Mouse (Mus musculus) skeletal muscle tissue, postnatal 0 days (tissue): ENCODE measurements around the gene Sycp1. TPM values are rescaled to one million over a fixed set of nuclear protein-coding genes. Genes with fewer than 3 reads are reported as not detected.

ENCODE experiments used
- polyA plus RNA-seq: library from polyadenylated mRNA; unstranded; fragments of >200 nt; fragmentation: Nextera tagmentation; extraction: Ambion mirVana; gene quantifications from 2 replicates; pipeline ENCODE4 v1.2.1, GENCODE M21; 2015

The Sycp1 gene
- polyA plus RNA-seq: not detected in 2 replicates

DNA sequence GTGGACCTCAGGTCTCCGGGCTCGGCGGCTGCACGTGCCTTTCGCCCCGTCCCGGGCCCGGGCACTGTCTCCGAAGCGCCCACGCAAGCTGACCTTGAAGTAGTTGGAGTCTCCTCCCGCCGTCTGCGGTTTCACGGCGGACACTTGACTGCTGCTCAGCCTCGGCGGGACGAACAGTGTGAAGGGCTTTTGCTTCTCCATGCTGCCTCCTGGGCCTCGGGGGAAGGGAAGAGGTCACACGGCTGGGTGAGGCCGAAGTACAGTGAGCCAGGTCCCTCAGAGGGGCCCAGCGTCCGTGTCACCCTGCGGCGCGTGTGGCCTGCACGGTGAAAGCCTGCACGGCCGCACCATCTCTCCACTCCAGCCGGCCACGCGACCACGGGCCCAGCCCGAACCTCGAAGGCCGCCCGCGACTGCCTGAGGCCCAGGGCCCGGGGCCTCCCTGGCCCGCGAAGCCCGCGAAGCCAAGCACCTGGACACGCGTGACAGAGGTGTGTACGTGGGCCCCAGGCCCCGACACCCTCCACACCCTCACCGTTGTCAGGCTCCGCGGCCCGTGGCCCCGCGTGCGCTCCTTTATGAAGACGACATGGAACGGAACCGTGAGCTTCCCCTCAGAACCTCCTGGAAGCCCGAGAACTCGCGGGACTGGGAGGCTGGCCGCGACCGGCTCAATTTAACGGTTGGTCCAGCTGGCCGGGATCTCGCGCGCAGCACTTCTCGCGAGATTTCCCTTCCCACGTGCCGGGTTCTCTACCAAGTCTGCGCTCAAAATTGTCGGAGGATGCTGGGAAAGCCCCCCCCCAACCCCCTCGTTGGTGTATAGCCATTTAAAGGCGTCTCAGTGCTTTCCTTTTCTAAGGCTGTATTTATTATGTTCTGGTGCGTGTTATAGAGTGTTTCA, at the start of gene Sycp1:
TSS of gene Sycp1 (minus strand) at position 650 of the 904 bp plus-strand sequence.

DNA sequence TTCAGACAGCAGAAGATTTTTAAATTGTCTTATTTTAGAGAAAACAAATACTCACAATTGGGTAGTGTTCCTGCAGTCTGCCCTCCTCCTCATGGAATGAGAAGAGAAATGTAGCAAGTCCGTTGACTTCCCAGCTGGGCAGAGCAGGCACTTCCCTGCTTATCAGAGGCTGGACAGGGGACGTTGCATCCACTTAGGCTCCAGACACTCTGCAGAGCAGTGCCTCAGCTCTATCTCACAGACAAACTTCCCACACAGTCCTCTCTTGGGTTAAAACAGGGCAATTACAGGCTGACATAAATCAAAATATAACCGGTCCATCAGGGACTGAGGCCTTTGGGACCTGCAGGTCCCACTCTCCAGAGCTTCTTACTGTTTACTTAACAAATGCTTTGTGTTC, 28.1 kb upstream of the Sycp1 start, which contains the start of gene Nr1h5:
TSS of gene Nr1h5 (minus strand) at position 101 of the 400 bp plus-strand sequence.

DNA sequence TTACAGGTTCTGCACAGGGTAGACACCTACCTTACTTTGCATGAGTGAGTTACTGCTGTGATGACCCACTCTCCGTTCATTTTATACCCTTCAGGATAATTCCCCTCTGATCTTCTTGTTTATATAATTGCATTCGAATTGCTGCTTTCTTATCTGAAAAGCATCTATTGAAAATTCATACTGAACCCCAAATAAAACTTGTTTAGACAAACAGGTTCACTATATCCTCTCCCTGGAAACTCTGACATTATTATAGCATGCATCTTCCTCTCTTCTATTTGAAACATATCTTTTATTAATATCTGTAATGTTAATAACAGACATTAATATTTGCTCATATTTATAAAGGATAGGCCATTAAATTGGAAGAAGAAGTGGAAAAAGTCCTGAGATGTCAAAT, 153.3 kb downstream of the Sycp1 start, which contains the start of gene Tshb:
TSS of gene Tshb (minus strand) at position 101 of the 400 bp plus-strand sequence.

Other genes with a start within 250 kb of the Sycp1 start
- gene Tspan2, start 201.6 kb downstream of the Sycp1 start, polyA plus RNA-seq: 7.7 and 8.2 TPM in 2 replicates
- gene Tshb, start 153.4 kb downstream of the Sycp1 start, polyA plus RNA-seq: 0.10 and 0.23 TPM in 2 replicates
- gene Nr1h5, start 28.0 kb upstream of the Sycp1 start, polyA plus RNA-seq: 0.06 TPM in 1 of 2 replicates, not detected in the other
- gene Sike1, start 59.6 kb upstream of the Sycp1 start, polyA plus RNA-seq: 68.3 and 70.8 TPM in 2 replicates
- gene Csde1, start 84.3 kb upstream of the Sycp1 start, polyA plus RNA-seq: 237 and 246 TPM in 2 replicates
- gene Nras, start 122.2 kb upstream of the Sycp1 start, polyA plus RNA-seq: 83.7 and 87.3 TPM in 2 replicates
- 185 and 206 TPM in 2 replicates for gene Ampd1, start 137.9 kb upstream of the Sycp1 start, polyA plus RNA-seq
- 7.9 TPM in 2 replicates for gene Dennd2c, start 166.5 kb upstream of the Sycp1 start, polyA plus RNA-seq
- gene Bcas2, start 235.6 kb upstream of the Sycp1 start, polyA plus RNA-seq: 92.8 and 99.9 TPM in 2 replicates